Mouse (Mus musculus): ENCODE measurements at regions not wholly inside any gene's neighbourhood (a gene's known extent, or its start where the extent isn't known, plus 50 kb on each side); places are given as distances from the start of the nearest gene placed in this dataset.

- Histone ChIP-seq H3K9ac (ENCODE audit: insufficient read depth, low read depth, low read length, poor library complexity, severe bottlenecking) (no peak overlapping the region), H3K36me3 (ENCODE audit: control insufficient read depth, insufficient read depth, low read length, poor library complexity, severe bottlenecking) (no peaks in the 10 kb centered on the region), H3K9me3 (ENCODE audit: control insufficient read depth, insufficient read depth, low read depth, low read length) (no peaks in the 10 kb centered on the region), H3K27ac (ENCODE audit: insufficient read depth, low read depth, low read length, poor library complexity, severe bottlenecking) (no peak overlapping the region), H3K4me3 (ENCODE audit: insufficient read depth in 1 of 2, low read depth in 1 of 2, low read length in 2 of 2, poor library complexity in 1 of 2, severe bottlenecking in 1 of 2) (no peak overlapping the region), H3K4me1 (ENCODE audit: control insufficient read depth in 2 of 2, insufficient read depth in 2 of 2, low read length in 2 of 2, poor library complexity in 1 of 2) (no peaks in the 10 kb centered on the region)
- no peak for TF ChIP-seq ZNF384 (IDR thresholded peaks at IDR 0.05; ENCODE audit: low read depth, low read length)
- TF ChIP-seq ZC3H11A (IDR thresholded peaks at IDR 0.05; ENCODE audit: borderline replicate concordance, low read depth, low read length): no peak
- TF ChIP-seq MAFK (IDR thresholded peaks at IDR 0.05; ENCODE audit: insufficient read depth, low read depth, low read length): no peak
- TF ChIP-seq CHD2 (IDR thresholded peaks at IDR 0.05; ENCODE audit: low read depth, low read length): no peak
- TF ChIP-seq HCFC1 (IDR thresholded peaks at IDR 0.05; ENCODE audit: borderline replicate concordance, insufficient read depth, low read length): no peak
- no peak for DNase-seq (ENCODE audit: low read depth, low spot score)
- in situ Hi-C loops (cut with MboI; ENCODE audit: low sequenced_read_pairs in 2 of 2, unreplicated experiment in 2 of 2): no loop called here
These were observed 611.8 kb upstream of the Fam160b2 start for GRCm38 (mm10) chr14:71211359-71211978.

GRCm38 (mm10) chr14:71203459-71203858 lies 603.8 kb upstream of the Fam160b2 start:
- no peak overlapping the region for H3K9ac ChIP-seq (ENCODE audit: insufficient read depth, low read depth, low read length, poor library complexity, severe bottlenecking)
- no peaks in the 10 kb centered on the region for H3K36me3 ChIP-seq (ENCODE audit: control insufficient read depth, insufficient read depth, low read length, poor library complexity, severe bottlenecking)
- no peaks in the 10 kb centered on the region for H3K4me1 ChIP-seq (ENCODE audit: control insufficient read depth in 2 of 2, insufficient read depth in 2 of 2, low read length in 2 of 2, poor library complexity in 1 of 2)
- TF ChIP-seq ZNF384 (IDR thresholded peaks at IDR 0.05; ENCODE audit: low read depth, low read length) (no peak), CHD2 (IDR thresholded peaks at IDR 0.05; ENCODE audit: low read depth, low read length) (no peak), ZC3H11A (IDR thresholded peaks at IDR 0.05; ENCODE audit: borderline replicate concordance, low read depth, low read length) (no peak), MAFK (IDR thresholded peaks at IDR 0.05; ENCODE audit: insufficient read depth, low read depth, low read length) (no peak), HCFC1 (IDR thresholded peaks at IDR 0.05; ENCODE audit: borderline replicate concordance, insufficient read depth, low read length) (no peak)
- H3K27ac ChIP-seq (ENCODE audit: insufficient read depth, low read depth, low read length, poor library complexity, severe bottlenecking): no peak overlapping the region
- no peak overlapping the region for H3K4me3 ChIP-seq (ENCODE audit: insufficient read depth in 1 of 2, low read depth in 1 of 2, low read length in 2 of 2, poor library complexity in 1 of 2, severe bottlenecking in 1 of 2)
- H3K9me3 ChIP-seq (ENCODE audit: control insufficient read depth, insufficient read depth, low read depth, low read length): no peaks in the 10 kb centered on the region
- no peak for DNase-seq (ENCODE audit: low read depth, low spot score)
- in situ Hi-C loops (cut with MboI; ENCODE audit: low sequenced_read_pairs in 2 of 2, unreplicated experiment in 2 of 2): no loop called here

GRCm38 (mm10) chr14:71200917-71201316 lies 601.3 kb upstream of the Fam160b2 start:
- no peak overlapping the region for H3K4me3 ChIP-seq (ENCODE audit: insufficient read depth in 1 of 2, low read depth in 1 of 2, low read length in 2 of 2, poor library complexity in 1 of 2, severe bottlenecking in 1 of 2)
- H3K27ac ChIP-seq (ENCODE audit: insufficient read depth, low read depth, low read length, poor library complexity, severe bottlenecking): no peak overlapping the region
- H3K9me3 ChIP-seq (ENCODE audit: control insufficient read depth, insufficient read depth, low read depth, low read length): no peaks in the 10 kb centered on the region
- in situ Hi-C loops (cut with MboI; ENCODE audit: low sequenced_read_pairs in 2 of 2, unreplicated experiment in 2 of 2): no loop called here
- DNase-seq (ENCODE audit: low read depth, low spot score): no peak
- H3K36me3 ChIP-seq (ENCODE audit: control insufficient read depth, insufficient read depth, low read length, poor library complexity, severe bottlenecking): no peaks in the 10 kb centered on the region
- H3K9ac ChIP-seq (ENCODE audit: insufficient read depth, low read depth, low read length, poor library complexity, severe bottlenecking): no peak overlapping the region
- H3K4me1 ChIP-seq (ENCODE audit: control insufficient read depth in 2 of 2, insufficient read depth in 2 of 2, low read length in 2 of 2, poor library complexity in 1 of 2): no peaks in the 10 kb centered on the region
- TF ChIP-seq MAFK (IDR thresholded peaks at IDR 0.05; ENCODE audit: insufficient read depth, low read depth, low read length): no peak
- no peak for TF ChIP-seq ZNF384 (IDR thresholded peaks at IDR 0.05; ENCODE audit: low read depth, low read length)
- TF ChIP-seq CHD2 (IDR thresholded peaks at IDR 0.05; ENCODE audit: low read depth, low read length): no peak
- no peak for TF ChIP-seq ZC3H11A (IDR thresholded peaks at IDR 0.05; ENCODE audit: borderline replicate concordance, low read depth, low read length)
- TF ChIP-seq HCFC1 (IDR thresholded peaks at IDR 0.05; ENCODE audit: borderline replicate concordance, insufficient read depth, low read length): no peak

- H3K9ac ChIP-seq (ENCODE audit: insufficient read depth, low read depth, low read length, poor library complexity, severe bottlenecking): no peak overlapping the region
- no peak overlapping the region for H3K27ac ChIP-seq (ENCODE audit: insufficient read depth, low read depth, low read length, poor library complexity, severe bottlenecking)
- in situ Hi-C loops (cut with MboI; ENCODE audit: low sequenced_read_pairs in 2 of 2, unreplicated experiment in 2 of 2): no loop called here
- no peaks in the 10 kb centered on the region for H3K9me3 ChIP-seq (ENCODE audit: control insufficient read depth, insufficient read depth, low read depth, low read length)
- no peak overlapping the region for H3K4me3 ChIP-seq (ENCODE audit: insufficient read depth in 1 of 2, low read depth in 1 of 2, low read length in 2 of 2, poor library complexity in 1 of 2, severe bottlenecking in 1 of 2)
- no peaks in the 10 kb centered on the region for H3K4me1 ChIP-seq (ENCODE audit: control insufficient read depth in 2 of 2, insufficient read depth in 2 of 2, low read length in 2 of 2, poor library complexity in 1 of 2)
- H3K36me3 ChIP-seq (ENCODE audit: control insufficient read depth, insufficient read depth, low read length, poor library complexity, severe bottlenecking): no peaks in the 10 kb centered on the region
- DNase-seq (ENCODE audit: low read depth, low spot score): peak; percentile 1
- TF ChIP-seq HCFC1 (IDR thresholded peaks at IDR 0.05; ENCODE audit: borderline replicate concordance, insufficient read depth, low read length): no peak
- no peak for TF ChIP-seq ZC3H11A (IDR thresholded peaks at IDR 0.05; ENCODE audit: borderline replicate concordance, low read depth, low read length)
- TF ChIP-seq ZNF384 (IDR thresholded peaks at IDR 0.05; ENCODE audit: low read depth, low read length): no peak
- TF ChIP-seq MAFK (IDR thresholded peaks at IDR 0.05; ENCODE audit: insufficient read depth, low read depth, low read length): no peak
- TF ChIP-seq CHD2 (IDR thresholded peaks at IDR 0.05; ENCODE audit: low read depth, low read length): no peak
These were observed 599.7 kb upstream of the Fam160b2 start for GRCm38 (mm10) chr14:71199178-71199879.
